Mouse (Mus musculus) heart, adult 2 months (tissue): ENCODE data around the gene Cdh4.

Experiments used
- CTCF ChIP-seq: fragments of 200-600 bp; IDR thresholded peaks from 2 replicates; pipeline ENCODE4 v1.8.1; 2022; ENCODE audit warnings: antibody characterized with exemption, mild to moderate bottlenecking, moderate library complexity
- POLR2A ChIP-seq: fragments of 200-500 bp; IDR thresholded peaks from 2 replicates; pipeline ENCODE4 v1.6.1; 2011; ENCODE audit warnings: mild to moderate bottlenecking, low read depth, low read length, control low read depth; ENCODE audit not compliant: insufficient read depth

DNA sequence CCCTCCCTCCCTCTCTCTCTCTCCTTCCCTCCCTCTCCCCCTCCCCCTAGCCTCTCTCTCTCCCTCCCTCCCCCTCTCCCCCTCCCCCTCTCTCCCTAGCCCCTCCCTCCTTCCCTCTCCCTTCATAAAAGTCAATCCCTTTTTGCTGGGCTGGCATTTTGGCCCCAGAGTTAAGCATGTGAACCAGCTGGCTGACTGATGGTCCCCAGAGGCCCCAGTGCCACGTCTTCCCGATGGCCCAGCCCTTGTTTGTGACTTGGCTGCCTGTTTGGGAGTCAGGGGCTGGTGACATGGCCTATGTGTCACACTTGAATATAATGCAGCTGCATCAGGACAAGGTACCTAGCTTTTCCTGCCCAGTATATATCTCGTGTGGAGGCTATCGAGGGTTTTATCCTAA, 96.3 kb downstream of the Cdh4 start:
- TF ChIP-seq CTCF (no peak), POLR2A (no peak)
